Mouse (Mus musculus) c-Kit-positive CD71-negative TER-119-negative erythroid progenitor cells, embryonic 14.5 days (primary cell): ENCODE measurements around the gene Srp72.
"Not testable (repeated sequence)": the region's sequence is repeated elsewhere in the genome, so short reads cannot be mapped to it uniquely, and the experiment has no call there.

Experiments
- DNase-seq: peaks from one replicate; pipeline ENCODE4 v3.0.0-alpha.2; 2013; ENCODE audit warnings: low read depth

Gene Srp72

GRCm38 (mm10) chr5:76964651-76965050, 9.8 kb upstream of the Srp72 start:
- no peak for DNase-seq

- no peak for DNase-seq
Measured at GRCm38 (mm10) chr5:76969250-76969649, 5.2 kb upstream of the Srp72 start.

GRCm38 (mm10) chr5:76971115-76971514, 3.4 kb upstream of the Srp72 start:
- not testable (repeated sequence) for DNase-seq

GRCm38 (mm10) chr5:76973488-76973887, 995 bp upstream of the Srp72 start:
- DNase-seq: no peak

- no peak for DNase-seq
Measured at GRCm38 (mm10) chr5:76974207-76974553, 303 bp upstream of the Srp72 start.

- no peak for DNase-seq
Measured at GRCm38 (mm10) chr5:76975736-76976135, 1.3 kb downstream of the Srp72 start.

- DNase-seq: no peak
Measured at GRCm38 (mm10) chr5:76984015-76984414, 9.5 kb downstream of the Srp72 start.

- DNase-seq: no peak
Measured at GRCm38 (mm10) chr5:76990789-76991188, 16.3 kb downstream of the Srp72 start.

- DNase-seq: no peak
Measured at GRCm38 (mm10) chr5:76993174-76993814, 18.8 kb downstream of the Srp72 start.

- no peak for DNase-seq
Measured at GRCm38 (mm10) chr5:76998416-76998815, 23.9 kb downstream of the Srp72 start.

GRCm38 (mm10) chr5:77001192-77001591, 26.7 kb downstream of the Srp72 start:
- no peak for DNase-seq

GRCm38 (mm10) chr5:77004051-77004821, 29.8 kb downstream of the Srp72 start, which contains the start of gene Arl9:
Gene Arl9, plus strand, starts transcription at chr5:77004055.
- DNase-seq: no peak

GRCm38 (mm10) chr5:77010352-77010751, 35.9 kb downstream of the Srp72 start:
- no peak for DNase-seq

- no peak for DNase-seq
Measured at GRCm38 (mm10) chr5:77011082-77011481, 36.6 kb downstream of the Srp72 start.

GRCm38 (mm10) chr5:77013171-77013570, 38.7 kb downstream of the Srp72 start:
- DNase-seq: no peak

GRCm38 (mm10) chr5:77015544-77016482, 41.3 kb downstream of the Srp72 start, which contains the start of gene Thegl:
Gene Thegl, plus strand, starts transcription at chr5:77016023.
- DNase-seq: peak; percentile 71

- no peak for DNase-seq
Measured at GRCm38 (mm10) chr5:77028034-77028433, 53.6 kb downstream of the Srp72 start.

- peak; percentile 40 for DNase-seq
Measured at GRCm38 (mm10) chr5:77029735-77030134, 55.3 kb downstream of the Srp72 start.

GRCm38 (mm10) chr5:77035101-77035500, 60.6 kb downstream of the Srp72 start:
- not testable (repeated sequence) for DNase-seq

- DNase-seq: no peak
Measured at GRCm38 (mm10) chr5:77038451-77038850, 64.0 kb downstream of the Srp72 start.

- no peak for DNase-seq
Measured at GRCm38 (mm10) chr5:77039391-77039790, 64.9 kb downstream of the Srp72 start.

GRCm38 (mm10) chr5:77044362-77044761, 69.9 kb downstream of the Srp72 start:
- no peak for DNase-seq
